Mouse (Mus musculus) erythroblast, embryonic 14.5 days (primary cell): Measurements from ENCODE around the gene Phldb2.

ENCODE experiments used
- GATA1 ChIP-seq: IDR thresholded peaks from 2 replicates; pipeline ENCODE4 v1.6.1; 2012; ENCODE audit warnings: low read length, inconsistent platforms, mixed read lengths
- TAL1 ChIP-seq: IDR thresholded peaks from 3 replicates; pipeline ENCODE4 v1.6.1; 2012; ENCODE audit warnings: low read length, inconsistent platforms, mixed read lengths

DNA sequence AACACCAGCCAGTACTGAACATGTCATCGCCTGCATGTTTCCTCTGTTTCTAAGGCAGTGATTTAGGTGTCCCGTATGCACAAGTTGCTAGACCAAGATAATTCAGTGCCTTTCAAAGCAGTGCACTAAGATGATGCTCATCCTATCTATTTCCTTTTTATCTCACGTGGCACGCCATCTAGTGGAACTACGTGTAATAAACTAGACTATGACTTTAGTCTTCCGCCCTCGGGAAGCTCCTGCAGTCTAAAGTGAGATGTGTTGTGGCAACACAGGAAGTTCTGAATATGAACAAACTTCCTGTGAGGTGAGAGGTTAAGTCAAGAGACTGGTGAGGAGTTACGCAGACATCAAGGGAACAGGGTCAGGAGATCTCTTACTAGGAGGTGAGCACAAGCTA lies 166.8 kb downstream of the Phldb2 start:
- TF ChIP-seq GATA1 = no peak
- no peak for TF ChIP-seq TAL1
